Mouse (Mus musculus) right cerebral cortex, postnatal 14 days (tissue): Measurements from ENCODE around the gene Slc1a5.

Source experiments
- DNase-seq: peaks from one replicate; pipeline ENCODE4 v3.0.0; 2022

The Slc1a5 gene

GRCm38 (mm10) chr7:16780825-16781554 is at the start of gene Slc1a5:
Slc1a5 (plus strand) TSS chr7:16781340.
- DNase-seq: peak; percentile 62

GRCm38 (mm10) chr7:16731893-16732422 is 49.2 kb upstream of the Slc1a5 start:
- no peak for DNase-seq

GRCm38 (mm10) chr7:16737606-16738072 is 43.5 kb upstream of the Slc1a5 start:
- no peak for DNase-seq

- peak; percentile 95 for DNase-seq
These were observed 43.0 kb upstream of the Slc1a5 start, which contains the start of gene Ap2s1 for GRCm38 (mm10) chr7:16738073-16738696. Ap2s1 (plus strand) TSS chr7:16738410.

- no peak for DNase-seq
These were observed 42.0 kb upstream of the Slc1a5 start for GRCm38 (mm10) chr7:16739056-16739604.

GRCm38 (mm10) chr7:16745373-16745772 is 35.8 kb upstream of the Slc1a5 start:
- no peak for DNase-seq

- no peak for DNase-seq
These were observed 35.0 kb upstream of the Slc1a5 start for GRCm38 (mm10) chr7:16746093-16746492.

GRCm38 (mm10) chr7:16747656-16748055 is 33.5 kb upstream of the Slc1a5 start:
- DNase-seq: no peak

- DNase-seq: peak; percentile 26
These were observed 29.1 kb upstream of the Slc1a5 start for GRCm38 (mm10) chr7:16752016-16752415.

- DNase-seq: no peak
These were observed 25.6 kb upstream of the Slc1a5 start for GRCm38 (mm10) chr7:16755362-16756017.

GRCm38 (mm10) chr7:16758872-16759574 is 22.1 kb upstream of the Slc1a5 start:
- DNase-seq: no peak

- DNase-seq: no peak
These were observed 20.8 kb upstream of the Slc1a5 start for GRCm38 (mm10) chr7:16760292-16760691.

GRCm38 (mm10) chr7:16761005-16761481 is 20.1 kb upstream of the Slc1a5 start:
- no peak for DNase-seq

- no peak for DNase-seq
These were observed 19.5 kb upstream of the Slc1a5 start for GRCm38 (mm10) chr7:16761630-16762029.

- no peak for DNase-seq
These were observed 17.5 kb upstream of the Slc1a5 start for GRCm38 (mm10) chr7:16763463-16764218.

GRCm38 (mm10) chr7:16766443-16766842 is 14.7 kb upstream of the Slc1a5 start:
- DNase-seq: no peak

- no peak for DNase-seq
These were observed 5.3 kb upstream of the Slc1a5 start for GRCm38 (mm10) chr7:16775888-16776287.

GRCm38 (mm10) chr7:16780076-16780475 is 1.1 kb upstream of the Slc1a5 start:
- DNase-seq: no peak

- DNase-seq: no peak
These were observed 345 bp downstream of the Slc1a5 start for GRCm38 (mm10) chr7:16781555-16781815.

- peak; percentile 13 for DNase-seq
These were observed 845 bp downstream of the Slc1a5 start for GRCm38 (mm10) chr7:16781816-16782554.

- DNase-seq: no peak
These were observed 1.5 kb downstream of the Slc1a5 start for GRCm38 (mm10) chr7:16782555-16783125.
